Mouse (Mus musculus) kidney, adult 2 months (tissue): ENCODE data around the gene Abcb6.

ENCODE experiments used
- CTCF ChIP-seq: fragments of 200-500 bp; conservative IDR thresholded peaks from 2 replicates; pipeline ENCODE4 v1.5.1; 2011; ENCODE audit warnings: low read depth, mild to moderate bottlenecking, control low read depth, low read length, moderate library complexity, mixed read lengths; ENCODE audit not compliant: insufficient read depth, insufficient read length
- POLR2A ChIP-seq: fragments of 200-500 bp; IDR thresholded peaks from one replicate; pipeline ENCODE4 v1.6.1; 2011; ENCODE audit warnings: low read depth, low read length, control low read depth

GRCm38 (mm10) chr1:75160256-75160617 is 20.0 kb downstream of the Abcb6 start:
- TF ChIP-seq CTCF = no peak
- no peak for TF ChIP-seq POLR2A
